Comparison of ENCODE assay signal across 8 mouse cellular contexts in genomic region chr2:152821023-152821422, GRCm38 (mm10). TPM values are rescaled to one million over a fixed set of nuclear protein-coding genes. Genes with fewer than 3 reads are reported as not detected.
DNase-seq lines count a peak whose midpoint lies in the region; ATAC-seq lines count a peak whose summit lies in the region.

No protein-coding gene starts in this region.

- H3K9ac ChIP-seq in heart, embryonic 15.5 days: no peak overlapping the region
- H3K9ac ChIP-seq in midbrain, embryonic 11.5 days (ENCODE audit: low read length): no peak overlapping the region

- no peak overlapping the region for H3K4me3 ChIP-seq in brown adipose tissue, adult 24 weeks (ENCODE audit: insufficient read depth, low read depth, low read length)
- H3K4me3 ChIP-seq in heart, embryonic 15.5 days: no peak overlapping the region
- H3K4me3 ChIP-seq in midbrain, embryonic 11.5 days (ENCODE audit: low read depth, low read length): no peak overlapping the region

- H3K4me1 ChIP-seq in brown adipose tissue, adult 24 weeks (ENCODE audit: control insufficient read depth, insufficient read depth, insufficient read length, low read length): peaks cover 65% of the 10 kb centered on the region
- H3K4me1 ChIP-seq in heart, embryonic 15.5 days (replicated peaks): peaks cover 75% of the 10 kb centered on the region
- peaks cover 22% of the 10 kb centered on the region for H3K4me1 ChIP-seq in midbrain, embryonic 11.5 days (ENCODE audit: control insufficient read depth, insufficient read depth, low read length)

- H3K27me3 ChIP-seq in heart, embryonic 15.5 days: no peaks in the 10 kb centered on the region
- no peaks in the 10 kb centered on the region for H3K27me3 ChIP-seq in midbrain, embryonic 11.5 days (ENCODE audit: control insufficient read depth, insufficient read depth, low read length)

- 19% methylated on average over 5 of the region's 5 CpGs for whole genome bisulfite sequencing in heart, embryonic 15.5 days
- 55% methylated on average over 5 of the region's 5 CpGs for whole genome bisulfite sequencing in midbrain, embryonic 11.5 days

- ATAC-seq in heart, embryonic 15.5 days (replicated peaks; ENCODE audit: insufficient number of reproducible peaks, insufficient read depth, low FRiP score, low read depth): peak; percentile 70; the same call in 1 of the 2 replicates
- no peak for ATAC-seq in midbrain, embryonic 11.5 days (ENCODE audit: low FRiP score)

- peak overlapping the region; percentile 33; the same call in 1 of the 2 replicates for H3K4me2 ChIP-seq in heart, embryonic 15.5 days
- no peak overlapping the region for H3K4me2 ChIP-seq in midbrain, embryonic 11.5 days

- intact Hi-C loops in left cerebral cortex, postnatal 14 days (cut with DNase I): no loop called here

- H3K36me3 ChIP-seq in heart, embryonic 15.5 days: no peaks in the 10 kb centered on the region
- H3K36me3 ChIP-seq in midbrain, embryonic 11.5 days (ENCODE audit: control insufficient read depth, insufficient read depth, low read length): peaks cover 6% of the 10 kb centered on the region

- no peaks in the 10 kb centered on the region for H3K9me3 ChIP-seq in heart, embryonic 15.5 days (replicated peaks)
- no peaks in the 10 kb centered on the region for H3K9me3 ChIP-seq in midbrain, embryonic 11.5 days (ENCODE audit: control insufficient read depth, low read length)

- DNase-seq in adrenal gland, postnatal 14 days: peak; percentile 40
- no peak for DNase-seq in adrenal gland, postnatal 10 days
- DNase-seq in kidney, postnatal 10 days: peak; percentile 78
- peak; percentile 80 for DNase-seq in midbrain, embryonic 11.5 days (ENCODE audit: low spot score, missing footprints)
- no peak for DNase-seq in left cerebral cortex, postnatal 14 days (ENCODE audit: low spot score in 2 of 2)
- DNase-seq in thymus, adult 18-20 months: no peak

- H3K27ac ChIP-seq in brown adipose tissue, adult 24 weeks (replicated peaks; ENCODE audit: low read depth, low read length): peak overlapping the region; percentile 99
- peak overlapping the region; percentile 88 for H3K27ac ChIP-seq in heart, embryonic 15.5 days
- no peak overlapping the region for H3K27ac ChIP-seq in midbrain, embryonic 11.5 days (ENCODE audit: low read depth, low read length)

RNA-seq across cellular contexts. Expression of gene Bcl2l1, which starts 10.5 kb away (rescaled TPM):
- 64.3 and 72.4 TPM in 2 replicates for total RNA-seq in adrenal gland, postnatal 14 days (2021)
- 10 to 100 TPM; 49.3 to 56.2 TPM for total RNA-seq in adrenal gland, postnatal 10 days (2021)
- polyA plus RNA-seq in brown adipose tissue, adult 24 weeks (2012; ENCODE audit: insufficient read depth, insufficient read length, missing spikeins): 22.5 and 23.5 TPM in 2 replicates
- 69.5 and 80.7 TPM in 2 replicates for polyA plus RNA-seq in heart, embryonic 15.5 days (2015; fragmentation: Nextera tagmentation; extraction: Ambion mirVana)
- 120 and 125 TPM in 2 replicates for polyA plus RNA-seq in midbrain, embryonic 11.5 days (2014; fragmentation: Nextera tagmentation; extraction: Ambion mirVana)
- total RNA-seq in left cerebral cortex, postnatal 14 days (2021): 100 to 1,000 TPM; 120 to 127 TPM

RNA-seq across cellular contexts. Expression of gene Tpx2, which starts 26.7 kb away (rescaled TPM):
- total RNA-seq in adrenal gland, postnatal 14 days (2021): 16.6 and 20.3 TPM in 2 replicates
- 10 to 100 TPM; 18.4 to 21.4 TPM for total RNA-seq in adrenal gland, postnatal 10 days (2021)
- not detected in 2 replicates for polyA plus RNA-seq in brown adipose tissue, adult 24 weeks (2012; ENCODE audit: insufficient read depth, insufficient read length, missing spikeins)
- 47.3 and 49.9 TPM in 2 replicates for polyA plus RNA-seq in heart, embryonic 15.5 days (2015; fragmentation: Nextera tagmentation; extraction: Ambion mirVana)
- polyA plus RNA-seq in midbrain, embryonic 11.5 days (2014; fragmentation: Nextera tagmentation; extraction: Ambion mirVana): 166 and 187 TPM in 2 replicates
- total RNA-seq in left cerebral cortex, postnatal 14 days (2021): 1 to 10 TPM; 2.6 to 3.0 TPM

Comparison
In these comparisons a context has a peak if more than half of its experiments do, and no peak if none do; other contexts are left out.
1. DNase-seq: peak in adrenal gland, postnatal 14 days (single experiment), kidney, postnatal 10 days (single experiment) and midbrain, embryonic 11.5 days (single experiment); none in adrenal gland, postnatal 10 days (single experiment), left cerebral cortex, postnatal 14 days (0 of 2) and thymus, adult 18-20 months (0 of 2).